ENCODE assay signal across 13 mouse cellular contexts in the genomic region with DNA sequence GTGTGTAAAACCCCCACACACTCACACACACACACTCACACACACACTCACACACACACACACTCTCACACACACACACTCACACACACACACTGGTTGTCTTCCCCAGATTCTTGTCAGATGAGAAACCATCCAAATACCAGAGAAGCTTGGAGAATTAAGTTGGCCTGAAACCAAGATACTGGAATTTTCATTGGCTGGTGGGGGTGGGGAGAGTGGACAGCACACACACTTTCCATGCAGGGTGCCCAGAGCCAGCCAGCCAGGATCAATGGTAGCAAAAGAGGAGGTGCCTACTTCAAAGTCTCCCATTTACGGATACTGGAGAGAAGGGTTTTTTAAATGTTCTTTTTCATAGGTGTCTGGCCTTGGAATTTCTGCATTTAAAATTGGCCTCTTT.
"Had no signal": no experiment of that assay in that cellular context is flagged by ENCODE, and none has a peak within 500 bp of the region (broad histone marks: within the 10 kb centered on the region; RNA-seq: fewer than 3 reads in every experiment).

No protein-coding gene starts in this region.

- DNase-seq: kidney, adult 2 months; liver; liver, embryonic 13.5 days; liver, postnatal 0 days; lung, postnatal 14 days; right cerebral cortex, adult 18-20 months; right cerebral cortex, postnatal 25 days; thymus, postnatal 36 days had no signal

- H3K4me2 ChIP-seq: intestine, embryonic 15.5 days; liver, embryonic 13.5 days; midbrain, embryonic 13.5 days; neural tube, embryonic 15.5 days had no signal

- H3K36me3 ChIP-seq: intestine, embryonic 15.5 days; midbrain, embryonic 13.5 days; neural tube, embryonic 15.5 days had no signal

- H3K27ac ChIP-seq: intestine, embryonic 15.5 days; layer of hippocampus, adult 2 months; liver, embryonic 13.5 days; midbrain, embryonic 13.5 days; neural tube, embryonic 15.5 days had no signal

- ATAC-seq: intestine, embryonic 15.5 days; liver, postnatal 0 days; midbrain, embryonic 13.5 days had no signal

- H3K27me3 ChIP-seq: intestine, embryonic 15.5 days; liver, embryonic 13.5 days; midbrain, embryonic 13.5 days; neural tube, embryonic 15.5 days had no signal

- H3K9ac ChIP-seq: intestine, embryonic 15.5 days; liver, embryonic 13.5 days; liver, postnatal 0 days; midbrain, embryonic 13.5 days; neural tube, embryonic 15.5 days had no signal

- H3K4me3 ChIP-seq: intestine, embryonic 15.5 days; layer of hippocampus, adult 2 months; liver, embryonic 13.5 days; midbrain, embryonic 13.5 days; myocyte; neural tube, embryonic 15.5 days had no signal

- H3K9me3 ChIP-seq: intestine, embryonic 15.5 days; liver, embryonic 13.5 days; midbrain, embryonic 13.5 days; neural tube, embryonic 15.5 days had no signal
